Mouse (Mus musculus) C2C12 (cell line): ENCODE results near the gene Mapk3.

ENCODE experiments used
- CEBPB ChIP-seq: IDR thresholded peaks from one replicate; pipeline ENCODE4 v1.6.1; 2011; ENCODE audit warnings: low read depth, mild to moderate bottlenecking, control low read depth, moderate library complexity
- CTCF ChIP-seq: IDR thresholded peaks from one replicate; pipeline ENCODE4 v1.5.1; 2011; ENCODE audit not compliant: control insufficient read depth, insufficient read depth, insufficient read length
- FOSL1 ChIP-seq: IDR thresholded peaks from one replicate; pipeline ENCODE4 v1.8.0; 2011; ENCODE audit warnings: mild to moderate bottlenecking, low read length; ENCODE audit not compliant: poor library complexity, insufficient read depth, severe bottlenecking
- MAX ChIP-seq: IDR thresholded peaks from one replicate; pipeline ENCODE4 v1.6.1; 2011; ENCODE audit warnings: mild to moderate bottlenecking, control low read depth
- MYOD1 ChIP-seq: IDR thresholded peaks from one replicate; pipeline ENCODE4 v1.6.1; 2011; ENCODE audit warnings: low read depth; ENCODE audit not compliant: control insufficient read depth, insufficient read length
- USF1 ChIP-seq: IDR thresholded peaks from one replicate; pipeline ENCODE4 v1.6.1; 2011; ENCODE audit warnings: low read depth, mild to moderate bottlenecking, control low read depth, moderate library complexity

GRCm38 (mm10) chr7:126793456-126794270 is 34.3 kb downstream of the Mapk3 start:
- TF ChIP-seq MYOD1 (no peak), CTCF (no peak), MAX (no peak), FOSL1 (no peak), CEBPB (no peak), USF1 (no peak)
